Mouse (Mus musculus) ZHBTc4 (cell line): ENCODE results near the gene Chchd6.
A peak's percentile ranks its signal among the peaks of the same experiment; 100 is the strongest.

Experiments
- DNase-seq: peaks from one replicate; pipeline ENCODE4 v3.0.0-alpha.2; 2011; ENCODE audit warnings: low read depth, low spot score

Chchd6 gene

GRCm38 (mm10) chr6:89454437-89454836 is 141.0 kb downstream of the Chchd6 start:
- DNase-seq = no peak

GRCm38 (mm10) chr6:89452976-89453674 is 142.3 kb downstream of the Chchd6 start:
- no peak for DNase-seq

GRCm38 (mm10) chr6:89452356-89452755 is 143.1 kb downstream of the Chchd6 start:
- DNase-seq = no peak

- no peak for DNase-seq
Measured at GRCm38 (mm10) chr6:89448736-89449135, 146.7 kb downstream of the Chchd6 start.

GRCm38 (mm10) chr6:89440671-89441070 is 154.8 kb downstream of the Chchd6 start:
- DNase-seq = no peak

GRCm38 (mm10) chr6:89431920-89432482 is 163.5 kb downstream of the Chchd6 start:
- no peak for DNase-seq

- no peak for DNase-seq
Measured at GRCm38 (mm10) chr6:89430749-89431148, 164.7 kb downstream of the Chchd6 start.

GRCm38 (mm10) chr6:89428661-89429375 is 166.6 kb downstream of the Chchd6 start:
- no peak for DNase-seq

- DNase-seq = no peak
Measured at GRCm38 (mm10) chr6:89424461-89424860, 171.0 kb downstream of the Chchd6 start.

- DNase-seq = no peak
Measured at GRCm38 (mm10) chr6:89422621-89423020, 172.8 kb downstream of the Chchd6 start.

- no peak for DNase-seq
Measured at GRCm38 (mm10) chr6:89421922-89422321, 173.5 kb downstream of the Chchd6 start.

- no peak for DNase-seq
Measured at GRCm38 (mm10) chr6:89421503-89421902, 173.9 kb downstream of the Chchd6 start.

GRCm38 (mm10) chr6:89420756-89421155 is 174.7 kb downstream of the Chchd6 start:
- no peak for DNase-seq

- no peak for DNase-seq
Measured at GRCm38 (mm10) chr6:89420110-89420509, 175.3 kb downstream of the Chchd6 start.

GRCm38 (mm10) chr6:89419066-89419815 is 176.2 kb downstream of the Chchd6 start:
- no peak for DNase-seq

- DNase-seq = no peak
Measured at GRCm38 (mm10) chr6:89416030-89416595, 179.3 kb downstream of the Chchd6 start.

GRCm38 (mm10) chr6:89415091-89415490 is 180.4 kb downstream of the Chchd6 start:
- no peak for DNase-seq

GRCm38 (mm10) chr6:89414126-89414525 is 181.3 kb downstream of the Chchd6 start:
- peak; percentile 47 for DNase-seq

GRCm38 (mm10) chr6:89413481-89413884 is 182.0 kb downstream of the Chchd6 start:
- DNase-seq = peak; percentile 5

GRCm38 (mm10) chr6:89412562-89412961 is 182.9 kb downstream of the Chchd6 start:
- no peak for DNase-seq

GRCm38 (mm10) chr6:89409041-89409440 is 186.4 kb downstream of the Chchd6 start:
- no peak for DNase-seq

GRCm38 (mm10) chr6:89408259-89408658 is 187.2 kb downstream of the Chchd6 start:
- no peak for DNase-seq
